Mouse (Mus musculus): Measurements from ENCODE around the gene D17H6S53E. TPM values are rescaled to one million over a fixed set of nuclear protein-coding genes. Genes with fewer than 3 reads are reported as not detected.

Gene D17H6S53E
- polyA plus RNA-seq, 2 experiments: 1.3 to 1.5 TPM

DNA sequence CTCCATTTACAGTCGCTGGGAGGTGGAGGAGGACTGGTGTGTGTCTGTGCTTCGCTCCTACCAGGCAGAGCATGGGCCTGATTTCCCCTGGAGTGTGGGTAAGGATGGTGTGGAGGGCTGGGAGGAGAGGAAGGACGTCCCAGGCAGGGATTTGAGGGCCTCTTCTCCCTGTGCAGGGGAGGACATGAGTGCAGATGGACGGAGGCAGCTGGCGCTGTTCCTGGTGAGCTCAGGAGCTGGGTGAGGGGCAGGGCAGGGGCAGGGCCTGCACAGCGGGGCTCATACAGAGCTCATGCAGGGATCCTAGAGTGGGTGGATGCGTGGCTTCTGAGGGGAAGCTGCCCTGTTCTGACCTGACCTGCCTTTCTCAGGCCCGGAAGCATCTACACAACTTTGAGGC is 23.9 kb upstream of the D17H6S53E start:
- peaks cover 25% of the 10 kb centered on the region for H3K36me3 ChIP-seq (replicated peaks; ENCODE audit: control insufficient read depth, insufficient read depth, low read depth)
- no peaks in the 10 kb centered on the region for H3K27me3 ChIP-seq (ENCODE audit: control insufficient read depth, insufficient read depth, low read length)
- no peak overlapping the region for H3K27ac ChIP-seq
- TF ChIP-seq EP300 (IDR thresholded peaks at IDR 0.05; ENCODE audit: low read depth) (no peak), CTCF (IDR thresholded peaks at IDR 0.05; ENCODE audit: low read depth) (no peak)
- no peak for DNase-seq (ENCODE audit: low read depth in 3 of 3, low spot score in 3 of 3)
- H3K9ac ChIP-seq (replicated peaks): no peak overlapping the region
- peaks cover 25 to 34% of the 10 kb centered on the region in 2 experiments for H3K4me1 ChIP-seq (replicated peaks; ENCODE audit: control insufficient read depth in 2 of 2, insufficient read depth in 2 of 2, low read length in 1 of 2)
- WGBS (ENCODE audit: insufficient replicate concordance): 78% methylated on average over 8 of the region's 8 CpGs
- no peak overlapping the region for H3K4me3 ChIP-seq (ENCODE audit: insufficient read depth in 1 of 2, low read depth in 2 of 2, low read length in 2 of 2)
- H3K9me3 ChIP-seq (ENCODE audit: control insufficient read depth, low read length): no peaks in the 10 kb centered on the region
- ATAC-seq (ENCODE audit: insufficient read depth): no peak
- no peak overlapping the region for H3K4me2 ChIP-seq (ENCODE audit: low read depth)

DNA sequence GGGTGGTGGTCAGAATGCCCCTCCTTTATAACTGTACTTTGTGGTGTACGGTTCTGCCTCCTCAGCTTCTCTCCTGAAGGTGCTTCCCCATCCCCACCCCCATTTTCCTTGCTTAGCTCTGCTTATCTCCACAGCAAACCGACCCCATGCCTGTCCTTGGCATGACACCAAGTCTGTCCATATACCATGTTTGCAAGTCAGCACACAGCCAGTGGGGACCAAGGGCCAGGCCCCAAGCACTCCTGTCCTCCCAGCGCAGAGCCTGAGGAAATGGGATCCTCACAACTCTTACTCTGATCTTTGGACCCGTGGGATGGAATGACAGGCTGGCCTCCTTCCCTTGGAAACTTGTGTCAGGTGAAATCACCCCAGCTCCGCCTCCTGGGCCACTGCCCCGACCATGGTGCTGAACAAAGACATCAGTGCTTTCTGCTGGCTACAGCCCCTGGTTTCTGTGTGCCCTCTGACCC is 22.9 kb upstream of the D17H6S53E start:
- Histone ChIP-seq H3K9me3 (ENCODE audit: control insufficient read depth, low read length) (no peaks in the 10 kb centered on the region), H3K4me1 (replicated peaks; ENCODE audit: control insufficient read depth in 2 of 2, insufficient read depth in 2 of 2, low read length in 1 of 2) (peaks cover 25 to 34% of the 10 kb centered on the region in 2 experiments), H3K27ac (no peak overlapping the region; the same call in 1 of the 2 replicates), H3K4me2 (ENCODE audit: low read depth) (no peak overlapping the region), H3K27me3 (ENCODE audit: control insufficient read depth, insufficient read depth, low read length) (no peaks in the 10 kb centered on the region), H3K4me3 (ENCODE audit: insufficient read depth in 1 of 2, low read depth in 2 of 2, low read length in 2 of 2) (no peak overlapping the region), H3K36me3 (replicated peaks; ENCODE audit: control insufficient read depth, insufficient read depth, low read depth) (peaks cover 20% of the 10 kb centered on the region), H3K9ac (replicated peaks) (no peak overlapping the region)
- TF ChIP-seq EP300 (IDR thresholded peaks at IDR 0.05; ENCODE audit: low read depth) (no peak), CTCF (IDR thresholded peaks at IDR 0.05; ENCODE audit: low read depth) (no peak)
- DNase-seq (ENCODE audit: low read depth in 3 of 3, low spot score in 3 of 3) (no peak), ATAC-seq (ENCODE audit: insufficient read depth) (no peak)
- WGBS (ENCODE audit: insufficient replicate concordance): 48% methylated on average over 6 of the region's 6 CpGs

DNA sequence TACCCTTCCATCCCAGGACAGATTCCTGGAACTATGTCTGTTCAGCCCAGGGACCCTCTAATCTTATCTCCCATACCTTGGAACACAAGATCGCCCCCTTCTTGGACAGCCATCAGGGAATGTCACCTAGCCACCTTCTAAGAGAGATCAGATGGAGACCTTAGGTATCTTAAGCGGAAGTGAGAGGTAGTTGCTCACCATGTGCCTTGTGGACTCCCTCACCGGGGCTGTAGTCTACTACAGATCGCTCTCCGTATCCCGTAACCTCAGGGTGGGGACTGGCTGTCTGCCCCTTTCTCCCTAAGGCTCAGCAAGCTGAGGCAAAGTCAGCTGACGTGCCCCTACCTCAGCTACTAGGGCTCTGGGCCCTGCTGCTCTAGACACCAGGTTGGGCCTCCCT is 22.1 kb upstream of the D17H6S53E start:
- ATAC-seq (ENCODE audit: insufficient read depth) (no peak; the same call in 1 of the 2 replicates), DNase-seq (ENCODE audit: low read depth in 3 of 3, low spot score in 3 of 3) (no peak)
- Histone ChIP-seq H3K4me2 (ENCODE audit: low read depth) (peak overlapping the region; percentile 48), H3K4me3 (ENCODE audit: insufficient read depth in 1 of 2, low read depth in 2 of 2, low read length in 2 of 2) (no peak overlapping the region), H3K9me3 (ENCODE audit: control insufficient read depth, low read length) (no peaks in the 10 kb centered on the region), H3K9ac (replicated peaks) (peak overlapping the region; percentile 25), H3K27me3 (ENCODE audit: control insufficient read depth, insufficient read depth, low read length) (no peaks in the 10 kb centered on the region), H3K4me1 (replicated peaks; ENCODE audit: control insufficient read depth in 2 of 2, insufficient read depth in 2 of 2, low read length in 1 of 2) (peaks cover 25 to 34% of the 10 kb centered on the region in 2 experiments), H3K36me3 (replicated peaks; ENCODE audit: control insufficient read depth, insufficient read depth, low read depth) (peaks cover 13% of the 10 kb centered on the region), H3K27ac (peak overlapping the region; percentile 67)
- 66% methylated on average over 7 of the region's 7 CpGs for WGBS (ENCODE audit: insufficient replicate concordance)
- no peak for TF ChIP-seq CTCF (IDR thresholded peaks at IDR 0.05; ENCODE audit: low read depth)

DNA sequence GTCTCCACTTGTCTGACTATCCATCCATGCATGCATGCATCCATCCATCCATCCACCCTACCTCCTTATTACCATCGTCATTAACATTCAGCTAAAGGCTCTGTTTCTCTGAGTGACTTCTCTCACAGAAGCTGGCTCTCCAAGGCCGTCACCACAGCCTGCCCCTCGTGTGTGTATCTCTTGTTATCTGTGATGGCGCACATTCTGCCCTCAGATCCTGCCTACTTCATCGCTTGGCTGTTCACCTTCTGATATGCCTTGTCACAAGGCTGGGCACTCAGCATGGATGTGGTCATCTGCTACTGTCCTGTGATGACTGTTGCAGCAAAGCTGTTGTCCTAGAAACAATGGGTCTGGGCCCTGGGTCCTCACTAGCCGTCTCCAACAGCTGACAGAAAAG is 21.4 kb upstream of the D17H6S53E start:
- 18% methylated on average over 6 of the region's 6 CpGs for WGBS (ENCODE audit: insufficient replicate concordance)

DNA sequence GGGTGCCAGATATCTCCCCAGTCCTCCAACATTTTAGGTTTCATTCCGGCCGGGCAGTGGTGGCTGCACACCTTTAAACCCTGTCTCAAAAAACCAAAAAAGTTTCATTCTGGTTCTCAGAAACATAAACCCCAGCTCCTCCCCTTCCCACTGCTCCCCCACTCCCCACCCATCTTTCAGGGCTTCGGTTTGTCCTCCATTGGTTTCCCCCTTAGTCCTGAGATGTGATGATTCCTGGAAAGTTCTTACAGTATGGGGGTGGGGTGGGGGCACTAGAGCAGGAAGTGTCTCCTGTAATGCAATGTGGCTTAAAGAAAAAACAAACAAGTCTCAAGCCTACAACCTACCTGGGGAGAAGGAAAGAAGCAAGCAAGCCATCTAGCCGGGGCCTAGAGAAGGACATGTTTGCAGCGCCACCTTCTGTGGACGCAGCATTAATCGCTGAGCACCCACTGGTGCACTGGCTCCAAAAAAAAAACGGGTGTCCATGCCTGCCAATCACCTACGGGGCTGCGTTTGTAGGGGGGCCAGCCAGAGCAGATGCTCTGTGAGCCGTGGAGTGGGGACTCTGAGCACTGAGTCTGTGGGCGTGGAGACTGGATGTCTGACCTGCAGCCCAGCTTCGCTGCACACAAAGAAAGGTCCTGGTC is 20.3 kb upstream of the D17H6S53E start:
- H3K27ac ChIP-seq: peak overlapping the region; percentile 67
- ATAC-seq (ENCODE audit: insufficient read depth): no peak
- no peaks in the 10 kb centered on the region for H3K27me3 ChIP-seq (ENCODE audit: control insufficient read depth, insufficient read depth, low read length)
- H3K4me1 ChIP-seq (replicated peaks; ENCODE audit: control insufficient read depth in 2 of 2, insufficient read depth in 2 of 2, low read length in 1 of 2): peaks cover 25 to 34% of the 10 kb centered on the region in 2 experiments
- TF ChIP-seq EP300 (IDR thresholded peaks at IDR 0.05; ENCODE audit: low read depth): no peak
- peak; percentile 87 for TF ChIP-seq CTCF (IDR thresholded peaks at IDR 0.05; ENCODE audit: low read depth)
- peak overlapping the region; percentile 6; the same call in 1 of the 2 replicates for H3K9ac ChIP-seq (replicated peaks)
- H3K36me3 ChIP-seq (replicated peaks; ENCODE audit: control insufficient read depth, insufficient read depth, low read depth): peaks cover 8% of the 10 kb centered on the region
- peak overlapping the region; percentile 32; the same call in 1 of the 2 replicates for H3K4me2 ChIP-seq (ENCODE audit: low read depth)
- peak in 1 of 3 experiments; percentile 40 for DNase-seq (ENCODE audit: low read depth in 3 of 3, low spot score in 3 of 3)
- H3K9me3 ChIP-seq (ENCODE audit: control insufficient read depth, low read length): no peaks in the 10 kb centered on the region
- 21% methylated on average over 13 of the region's 13 CpGs for WGBS (ENCODE audit: insufficient replicate concordance)
- H3K4me3 ChIP-seq (ENCODE audit: insufficient read depth in 1 of 2, low read depth in 2 of 2, low read length in 2 of 2): no peak overlapping the region

More for the DNA sequence above, 21.4 kb upstream of the D17H6S53E start:
- DNase-seq (ENCODE audit: low read depth in 3 of 3, low spot score in 3 of 3) (peak; percentile 74 to 79 (median 78)), ATAC-seq (ENCODE audit: insufficient read depth) (peak; percentile 89)
- Histone ChIP-seq H3K4me3 (ENCODE audit: insufficient read depth in 1 of 2, low read depth in 2 of 2, low read length in 2 of 2) (no peak overlapping the region), H3K4me2 (ENCODE audit: low read depth) (peak overlapping the region; percentile 48), H3K4me1 (replicated peaks; ENCODE audit: control insufficient read depth in 2 of 2, insufficient read depth in 2 of 2, low read length in 1 of 2) (peaks cover 25 to 34% of the 10 kb centered on the region in 2 experiments), H3K27me3 (ENCODE audit: control insufficient read depth, insufficient read depth, low read length) (no peaks in the 10 kb centered on the region), H3K27ac (peak overlapping the region; percentile 67), H3K9me3 (ENCODE audit: control insufficient read depth, low read length) (no peaks in the 10 kb centered on the region), H3K9ac (replicated peaks) (peak overlapping the region; percentile 53), H3K36me3 (replicated peaks; ENCODE audit: control insufficient read depth, insufficient read depth, low read depth) (peaks cover 13% of the 10 kb centered on the region)
- peak; percentile 91 for TF ChIP-seq EP300 (IDR thresholded peaks at IDR 0.05; ENCODE audit: low read depth)
- no peak for TF ChIP-seq CTCF (IDR thresholded peaks at IDR 0.05; ENCODE audit: low read depth)
